Mouse (Mus musculus) kidney, adult 2 months (tissue): ENCODE results near the gene Espl1.

ENCODE experiments used
- CTCF ChIP-seq: fragments of 200-500 bp; conservative IDR thresholded peaks from 2 replicates; pipeline ENCODE4 v1.5.1; 2011; ENCODE audit warnings: low read depth, mild to moderate bottlenecking, control low read depth, low read length, moderate library complexity, mixed read lengths; ENCODE audit not compliant: insufficient read depth, insufficient read length
- POLR2A ChIP-seq: fragments of 200-500 bp; IDR thresholded peaks from one replicate; pipeline ENCODE4 v1.6.1; 2011; ENCODE audit warnings: low read depth, low read length, control low read depth

- peak; percentile 26; the same call in 1 of the 2 replicates for TF ChIP-seq CTCF
- no peak for TF ChIP-seq POLR2A
Measured at GRCm38 (mm10) chr15:102287395-102287794, 8.7 kb upstream of the Espl1 start.
